Mouse (Mus musculus) heart, adult 2 months (tissue): ENCODE data around the gene Obp2a.

Experiments used
- CTCF ChIP-seq: fragments of 200-600 bp; IDR thresholded peaks from 2 replicates; pipeline ENCODE4 v1.8.1; 2022; ENCODE audit warnings: antibody characterized with exemption, mild to moderate bottlenecking, moderate library complexity
- POLR2A ChIP-seq: fragments of 200-500 bp; IDR thresholded peaks from 2 replicates; pipeline ENCODE4 v1.6.1; 2011; ENCODE audit warnings: mild to moderate bottlenecking, low read depth, low read length, control low read depth; ENCODE audit not compliant: insufficient read depth

- TF ChIP-seq POLR2A = no peak
- TF ChIP-seq CTCF = no peak
These were observed 17.4 kb downstream of the Obp2a start for GRCm38 (mm10) chr2:25717222-25717621.
